Mouse (Mus musculus) forebrain, postnatal 0 days (tissue): ENCODE data around the gene Lsamp. TPM values are rescaled to one million over a fixed set of nuclear protein-coding genes. Genes with fewer than 3 reads are reported as not detected.

ENCODE experiments used
- ATAC-seq: fragments of 200-750 bp; cut with Nextera tagmentation; 2 replicates; pipeline ENCODE4 v1.8.0; 2017; ENCODE audit warnings: mild to moderate bottlenecking, moderate library complexity
- DNase-seq: peaks from one replicate; pipeline ENCODE4 v3.0.0-alpha.2; 2015
- H3K27ac ChIP-seq: fragments of 300-500 bp; sonication (generic); 2 replicates; pipeline ENCODE4 v1.5.1; 2014; ENCODE audit warnings: low read depth, mild to moderate bottlenecking, antibody characterized with exemption, low read length, moderate library complexity, mixed read lengths
- H3K27me3 ChIP-seq: fragments of 300-500 bp; sonication (generic); 2 replicates; pipeline ENCODE4 v1.6.1; 2014; ENCODE audit warnings: mild to moderate bottlenecking, low read length, mixed read lengths; ENCODE audit not compliant: insufficient read depth
- H3K36me3 ChIP-seq: fragments of 300-500 bp; sonication (generic); 2 replicates; pipeline ENCODE4 v1.6.1; 2014; ENCODE audit warnings: mild to moderate bottlenecking, moderate library complexity; ENCODE audit not compliant: insufficient read depth
- H3K4me1 ChIP-seq: fragments of 300-500 bp; sonication (generic); 2 replicates; pipeline ENCODE4 v1.6.1; 2014; ENCODE audit warnings: antibody characterized with exemption; ENCODE audit not compliant: insufficient read depth
- H3K4me2 ChIP-seq: fragments of 300-500 bp; sonication (generic); 2 replicates; pipeline ENCODE4 v1.6.1; 2014; ENCODE audit warnings: low read depth, mild to moderate bottlenecking, moderate library complexity
- H3K4me3 ChIP-seq: fragments of 300-500 bp; sonication (generic); 2 replicates; pipeline ENCODE4 v1.5.1; 2014; ENCODE audit warnings: low read depth, low read length, mixed read lengths
- H3K9ac ChIP-seq: fragments of 300-500 bp; sonication (generic); 2 replicates; pipeline ENCODE4 v1.6.1; 2014; ENCODE audit warnings: mild to moderate bottlenecking
- H3K9me3 ChIP-seq: fragments of 300-500 bp; sonication (generic); 2 replicates; pipeline ENCODE4 v1.6.1; 2016; ENCODE audit warnings: low read length
- CTCF ChIP-seq: sonication (generic); IDR thresholded peaks from 2 replicates; pipeline ENCODE4 v1.5.1; 2016; ENCODE audit warnings: antibody characterized with exemption, control low read depth, low read depth
- WGBS: fragments of 180-500 bp; shearing (Covaris S2); extraction: QIAGEN DNeasy Blood & Tissue Kit; methylation state at CpG from one replicate; pipeline ENCODE4 v1.1.7; 2014; 5-methylcytosine and 5-hydroxymethylcytosine counted together
- polyA plus RNA-seq: library from polyadenylated mRNA; unstranded; fragments of >200 nt; fragmentation: Nextera tagmentation; extraction: Ambion mirVana; gene quantifications from 2 replicates; pipeline ENCODE4 v1.2.1, GENCODE M21; 2015
- total RNA-seq: library from RNA; depleted of rRNA; stranded (reverse); fragments of >200 nt; gene quantifications from 2 replicates; pipeline ENCODE4 v1.2.3, GENCODE M21; 2014

The Lsamp gene
- total and polyA plus RNA-seq, 2 experiments from 2014 or later, result 74.0 to 157 TPM

DNA sequence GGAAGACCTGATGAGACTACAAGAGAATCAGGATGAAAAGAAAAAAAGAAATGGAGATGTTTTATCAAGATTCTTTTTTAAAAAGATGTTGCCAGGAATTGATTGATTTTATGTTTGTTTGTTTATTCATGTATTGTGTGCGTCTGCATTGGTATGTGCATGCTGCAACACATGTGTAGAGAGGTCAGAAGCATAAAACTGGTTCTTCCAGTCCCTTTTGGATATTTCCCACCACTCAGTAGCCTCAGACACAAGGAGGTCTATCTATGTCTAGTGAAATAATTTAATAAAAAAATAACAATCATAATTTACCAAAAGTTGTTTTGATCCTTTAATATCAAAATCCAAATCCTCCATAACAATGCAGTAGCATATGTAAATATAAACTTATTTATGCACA is 1400.1 kb downstream of the Lsamp start:
- no peaks in the 10 kb centered on the region for H3K9me3 ChIP-seq
- ATAC-seq (no peak), DNase-seq (no peak)
- no peak overlapping the region for H3K4me2 ChIP-seq
- H3K4me1 ChIP-seq, result no peaks in the 10 kb centered on the region
- no peaks in the 10 kb centered on the region for H3K36me3 ChIP-seq
- no peaks in the 10 kb centered on the region for H3K27me3 ChIP-seq
- H3K27ac ChIP-seq, result no peak overlapping the region
- no peak overlapping the region for H3K4me3 ChIP-seq
- TF ChIP-seq CTCF, result no peak
- no peak overlapping the region for H3K9ac ChIP-seq
- WGBS, result 81% methylated on average over 1 of the region's 1 CpGs

DNA sequence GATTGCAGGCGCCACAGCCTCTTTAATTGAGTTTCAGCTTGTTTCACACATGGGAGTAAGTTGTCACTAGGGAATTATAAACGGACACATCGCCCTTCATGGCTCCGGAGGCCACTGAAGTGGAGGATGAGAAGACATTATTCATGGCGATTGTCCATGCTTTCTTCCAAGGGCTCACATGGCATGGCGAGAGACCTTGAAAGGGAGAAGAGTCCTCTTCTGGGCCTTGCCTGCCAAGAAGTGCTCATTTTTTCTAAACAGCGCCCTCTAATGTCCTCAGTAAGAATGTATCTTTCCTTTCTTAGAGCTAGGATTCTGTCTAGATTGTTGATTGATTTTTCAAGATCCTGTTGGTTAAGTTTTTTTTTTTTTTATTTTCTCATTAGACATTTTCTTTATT is 1424.7 kb downstream of the Lsamp start:
- WGBS, result 56% methylated on average over 7 of the region's 7 CpGs
- no peak for ATAC-seq

DNA sequence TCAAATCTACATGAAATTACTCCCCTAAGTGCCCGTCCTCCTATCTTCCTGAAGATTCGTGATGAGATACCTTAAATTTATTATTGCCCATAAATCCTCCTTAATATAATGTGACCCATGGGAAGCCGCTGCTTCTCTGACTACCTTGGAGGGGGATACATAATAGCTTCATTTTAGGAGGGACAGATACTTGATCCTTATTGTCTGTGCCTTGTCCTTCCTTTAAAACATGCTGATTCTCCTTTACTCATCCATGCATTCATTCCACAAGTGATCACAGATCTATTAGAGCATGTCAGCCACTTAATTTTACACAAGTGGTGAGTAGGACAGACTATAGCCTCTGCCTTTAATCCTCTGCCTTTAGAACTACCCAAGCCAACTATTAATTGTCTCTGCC is 1426.5 kb downstream of the Lsamp start:
- DNase-seq, result no peak
- Histone ChIP-seq H3K4me3 (no peak overlapping the region), H3K9me3 (no peaks in the 10 kb centered on the region), H3K27me3 (no peaks in the 10 kb centered on the region), H3K36me3 (no peaks in the 10 kb centered on the region), H3K27ac (no peak overlapping the region), H3K9ac (no peak overlapping the region), H3K4me2 (no peak overlapping the region), H3K4me1 (no peaks in the 10 kb centered on the region)
- ATAC-seq, result no peak
- TF ChIP-seq CTCF, result no peak
- WGBS, result 84% methylated on average over 3 of the region's 3 CpGs

More for the DNA sequence above, 1424.7 kb downstream of the Lsamp start:
- Histone ChIP-seq H3K4me2 (no peak overlapping the region), H3K36me3 (no peaks in the 10 kb centered on the region), H3K27ac (no peak overlapping the region), H3K9ac (no peak overlapping the region), H3K4me3 (no peak overlapping the region), H3K27me3 (no peaks in the 10 kb centered on the region), H3K9me3 (no peaks in the 10 kb centered on the region), H3K4me1 (no peaks in the 10 kb centered on the region)
- DNase-seq, result no peak
- no peak for TF ChIP-seq CTCF

DNA sequence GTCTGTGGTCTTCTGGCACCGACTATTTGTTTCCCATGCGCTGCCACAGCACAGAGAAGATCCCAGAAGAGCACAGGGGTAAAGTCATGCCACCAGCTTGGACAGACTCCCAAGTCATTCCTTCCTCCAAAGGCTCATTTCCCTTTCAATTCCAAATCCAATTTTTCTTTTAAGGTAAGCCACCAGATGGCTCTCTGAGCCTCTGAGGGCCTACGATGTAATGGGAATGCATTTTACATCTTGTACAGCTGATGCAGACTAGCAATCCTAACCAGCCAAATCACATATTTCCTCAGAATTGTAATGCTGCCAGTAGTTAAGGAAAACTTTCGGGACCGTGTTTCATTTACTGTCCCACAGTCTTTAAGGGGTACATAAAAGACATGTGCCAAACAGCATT is 1433.2 kb downstream of the Lsamp start:
- WGBS, result 43% methylated on average over 5 of the region's 5 CpGs
- H3K4me3 ChIP-seq, result no peak overlapping the region
- no peaks in the 10 kb centered on the region for H3K4me1 ChIP-seq
- no peaks in the 10 kb centered on the region for H3K9me3 ChIP-seq
- peak; percentile 50 for TF ChIP-seq CTCF
- H3K36me3 ChIP-seq, result no peaks in the 10 kb centered on the region
- DNase-seq, result peak; percentile 62
- H3K4me2 ChIP-seq, result no peak overlapping the region
- no peak overlapping the region for H3K9ac ChIP-seq
- H3K27ac ChIP-seq, result no peak overlapping the region
- no peaks in the 10 kb centered on the region for H3K27me3 ChIP-seq
- 0 out of 2 replicates have a peak, but pooled peaks have one; percentile 20 for ATAC-seq

DNA sequence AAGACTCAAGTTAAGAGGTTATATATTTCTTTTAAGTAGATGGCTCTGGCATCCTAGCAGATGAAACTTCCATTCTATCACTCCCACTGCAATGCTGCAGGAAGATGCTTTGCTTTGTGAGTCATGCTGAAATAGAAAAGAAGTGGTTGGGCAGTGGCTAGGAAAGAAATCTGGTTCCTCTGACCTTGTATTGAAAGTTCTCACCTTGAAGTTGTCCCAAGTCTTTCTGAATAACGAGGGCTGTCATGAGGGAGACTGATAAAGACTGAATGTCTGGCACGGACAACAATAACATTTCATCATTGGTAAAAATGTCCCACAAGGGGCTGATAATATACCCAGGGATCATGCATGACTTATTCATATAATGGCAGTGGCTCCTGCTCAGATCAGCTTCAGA is 1483.2 kb downstream of the Lsamp start:
- TF ChIP-seq CTCF, result no peak
- no peak overlapping the region for H3K4me2 ChIP-seq
- no peak overlapping the region for H3K4me3 ChIP-seq
- H3K9me3 ChIP-seq, result no peaks in the 10 kb centered on the region
- 71% methylated on average over 2 of the region's 2 CpGs for WGBS
- ATAC-seq (no peak), DNase-seq (no peak)
- H3K36me3 ChIP-seq, result no peaks in the 10 kb centered on the region
- H3K4me1 ChIP-seq, result no peaks in the 10 kb centered on the region
- no peaks in the 10 kb centered on the region for H3K27me3 ChIP-seq
- no peak overlapping the region for H3K27ac ChIP-seq
- H3K9ac ChIP-seq, result no peak overlapping the region

DNA sequence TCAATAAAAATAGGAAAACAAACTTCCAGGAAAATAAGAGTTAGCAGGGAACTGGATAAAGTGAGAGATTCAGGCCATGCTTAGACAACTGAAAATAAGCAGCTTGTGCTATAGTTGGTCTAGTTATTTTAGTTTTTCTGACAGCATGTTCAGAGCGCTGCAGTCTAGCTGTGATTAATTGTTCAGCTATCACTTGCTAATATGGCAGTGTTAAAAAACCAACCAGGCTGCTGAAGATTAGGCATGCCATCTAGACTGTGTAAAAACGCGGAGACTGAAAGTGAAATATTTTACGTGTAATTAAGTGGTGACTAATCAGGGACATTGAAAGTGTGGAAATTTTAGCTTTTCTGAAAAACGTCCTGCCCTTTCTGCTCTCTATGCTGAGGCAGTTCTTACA is 1494.5 kb downstream of the Lsamp start:
- Histone ChIP-seq H3K27ac (no peak overlapping the region), H3K27me3 (no peaks in the 10 kb centered on the region), H3K36me3 (no peaks in the 10 kb centered on the region), H3K4me3 (no peak overlapping the region), H3K4me2 (no peak overlapping the region), H3K4me1 (no peaks in the 10 kb centered on the region), H3K9me3 (no peaks in the 10 kb centered on the region), H3K9ac (no peak overlapping the region)
- DNase-seq, result peak; percentile 35
- ATAC-seq, result peak; percentile 78; the same call in 1 of the 2 replicates
- WGBS, result 48% methylated on average over 5 of the region's 5 CpGs
- TF ChIP-seq CTCF, result no peak

DNA sequence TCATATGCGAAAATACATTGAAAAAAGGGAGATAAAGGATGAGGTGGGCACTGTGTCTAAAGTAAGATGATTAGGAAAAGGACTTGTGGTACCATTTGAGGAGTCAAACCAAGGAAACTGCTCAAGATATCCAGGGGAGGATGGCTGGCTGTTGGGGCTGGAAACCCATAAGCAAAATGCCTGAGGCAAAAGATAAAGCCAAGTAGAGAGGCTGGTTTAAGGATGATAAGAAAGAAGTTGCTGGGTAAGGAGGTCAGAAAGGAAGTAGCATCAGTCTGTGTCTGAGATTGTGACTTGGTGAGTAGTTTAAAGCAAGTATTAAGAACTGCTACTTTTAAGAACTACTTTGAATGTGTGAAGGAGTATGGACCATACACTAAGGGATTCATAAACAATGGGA is 1497.7 kb downstream of the Lsamp start:
- Histone ChIP-seq H3K27me3 (no peaks in the 10 kb centered on the region), H3K4me3 (no peak overlapping the region), H3K9me3 (no peaks in the 10 kb centered on the region), H3K9ac (no peak overlapping the region), H3K27ac (no peak overlapping the region), H3K36me3 (no peaks in the 10 kb centered on the region), H3K4me2 (no peak overlapping the region), H3K4me1 (no peaks in the 10 kb centered on the region)
- TF ChIP-seq CTCF, result no peak
- no peak for ATAC-seq
- 97% methylated on average over 1 of the region's 1 CpGs for WGBS
- no peak for DNase-seq

DNA sequence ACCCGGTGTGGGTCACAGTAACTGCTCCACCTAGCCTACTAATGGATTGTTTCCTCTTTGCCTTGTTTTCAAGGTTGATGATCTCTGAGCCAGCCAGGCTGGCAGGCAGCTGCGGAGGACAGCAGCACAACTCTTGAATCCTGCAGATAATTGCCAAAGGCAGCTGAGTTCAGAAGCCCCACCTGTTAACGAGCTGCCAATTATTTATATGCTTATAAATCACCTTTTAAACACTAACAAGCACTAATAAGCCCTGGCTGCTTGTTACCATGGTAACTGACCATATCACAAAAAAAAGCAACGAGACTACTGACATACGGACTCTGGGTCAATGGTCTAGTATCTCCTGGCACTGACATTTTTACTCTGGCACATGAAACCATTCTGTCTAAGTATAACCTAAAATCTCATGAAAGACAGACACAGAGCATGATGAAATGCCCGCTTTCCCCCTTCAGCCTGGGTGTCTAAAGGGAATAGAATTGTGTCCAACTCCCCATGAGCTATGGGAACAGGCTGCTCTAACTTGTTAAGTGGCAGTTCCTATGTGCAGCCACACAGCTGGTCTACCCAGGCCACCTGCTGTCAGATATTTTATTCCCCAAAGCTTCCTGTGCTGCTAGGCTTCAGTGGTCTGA is 1526.9 kb downstream of the Lsamp start:
- no peaks in the 10 kb centered on the region; the same call in 1 of the 2 replicates for H3K4me1 ChIP-seq
- DNase-seq (no peak), ATAC-seq (no peak)
- no peaks in the 10 kb centered on the region for H3K27me3 ChIP-seq
- H3K27ac ChIP-seq, result no peak overlapping the region
- no peak for TF ChIP-seq CTCF
- H3K9ac ChIP-seq, result no peak overlapping the region
- 18% methylated on average over 6 of the region's 6 CpGs for WGBS
- H3K36me3 ChIP-seq, result no peaks in the 10 kb centered on the region
- no peak overlapping the region for H3K4me3 ChIP-seq
- no peaks in the 10 kb centered on the region for H3K9me3 ChIP-seq
- H3K4me2 ChIP-seq, result no peak overlapping the region
